Mouse (Mus musculus) lung, postnatal 4 days (tissue): ENCODE results near the gene Slc4a4.

Experiments
- DNase-seq, 2 experiments: peaks; one replicate each; pipeline ENCODE4 v3.0.0; 2021

The Slc4a4 gene

GRCm38 (mm10) chr5:89014782-89015181 lies 128.2 kb downstream of the Slc4a4 start:
- DNase-seq: no peak

GRCm38 (mm10) chr5:89015878-89016277 lies 129.3 kb downstream of the Slc4a4 start:
- no peak for DNase-seq

GRCm38 (mm10) chr5:89018537-89018936 lies 131.9 kb downstream of the Slc4a4 start:
- no peak for DNase-seq

- no peak for DNase-seq
These were observed 137.8 kb downstream of the Slc4a4 start for GRCm38 (mm10) chr5:89024413-89024812.

GRCm38 (mm10) chr5:89027518-89028085 lies 141.0 kb downstream of the Slc4a4 start:
- DNase-seq: no peak

- DNase-seq: no peak
These were observed 146.0 kb downstream of the Slc4a4 start for GRCm38 (mm10) chr5:89032647-89033046.

- DNase-seq: no peak
These were observed 146.6 kb downstream of the Slc4a4 start for GRCm38 (mm10) chr5:89033256-89033655.

GRCm38 (mm10) chr5:89036147-89036546 lies 149.5 kb downstream of the Slc4a4 start:
- no peak for DNase-seq

GRCm38 (mm10) chr5:89040814-89041213 lies 154.2 kb downstream of the Slc4a4 start:
- DNase-seq: no peak

GRCm38 (mm10) chr5:89043846-89044245 lies 157.2 kb downstream of the Slc4a4 start:
- DNase-seq: peak; percentile 19 to 43

GRCm38 (mm10) chr5:89044801-89045200 lies 158.2 kb downstream of the Slc4a4 start:
- DNase-seq: no peak

GRCm38 (mm10) chr5:89051577-89051976 lies 165.0 kb downstream of the Slc4a4 start:
- DNase-seq: no peak

- DNase-seq: no peak
These were observed 165.6 kb downstream of the Slc4a4 start for GRCm38 (mm10) chr5:89052230-89052629.

- DNase-seq: no peak
These were observed 169.0 kb downstream of the Slc4a4 start for GRCm38 (mm10) chr5:89055656-89056055.

- DNase-seq: no peak
These were observed 169.8 kb downstream of the Slc4a4 start for GRCm38 (mm10) chr5:89056370-89056769.

GRCm38 (mm10) chr5:89061097-89061496 lies 174.5 kb downstream of the Slc4a4 start:
- no peak for DNase-seq

GRCm38 (mm10) chr5:89062286-89062685 lies 175.7 kb downstream of the Slc4a4 start:
- DNase-seq: no peak

GRCm38 (mm10) chr5:89067111-89067510 lies 180.5 kb downstream of the Slc4a4 start:
- DNase-seq: no peak

GRCm38 (mm10) chr5:89068072-89068471 lies 181.5 kb downstream of the Slc4a4 start:
- no peak for DNase-seq

GRCm38 (mm10) chr5:89070051-89070450 lies 183.4 kb downstream of the Slc4a4 start:
- no peak for DNase-seq

- no peak for DNase-seq
These were observed 185.3 kb downstream of the Slc4a4 start for GRCm38 (mm10) chr5:89071957-89072356.

GRCm38 (mm10) chr5:89077711-89078110 lies 191.1 kb downstream of the Slc4a4 start:
- DNase-seq: no peak

GRCm38 (mm10) chr5:89083476-89083875 lies 196.9 kb downstream of the Slc4a4 start:
- DNase-seq: no peak

GRCm38 (mm10) chr5:89087916-89088315 lies 201.3 kb downstream of the Slc4a4 start:
- no peak for DNase-seq

GRCm38 (mm10) chr5:89088462-89088861 lies 201.8 kb downstream of the Slc4a4 start:
- DNase-seq: no peak
